Mouse (Mus musculus) hematopoietic multipotent progenitor cell, adult 10-12 weeks (in vitro differentiated cells): ENCODE results near the gene Gm21394. TPM values are rescaled to one million over a fixed set of nuclear protein-coding genes. Genes with fewer than 3 reads are reported as not detected.

Experiments
- polyA plus RNA-seq: library from polyadenylated mRNA; stranded (reverse); fragments of >175 nt; gene quantifications from 2 replicates; pipeline ENCODE4 v1.2.3, GENCODE M21; 2012; ENCODE audit warnings: low replicate concordance

The Gm21394 gene
- polyA plus RNA-seq, result not detected in 2 replicates

GRCm38 (mm10) chrY:84564807-84565206, at the start of gene Gm21394:
Gene Gm21394 (minus strand): TSS chrY:84564907.

Other genes with a start within 250 kb of the Gm21394 start
- gene Gm21409, start 181.8 kb upstream of the Gm21394 start, polyA plus RNA-seq, result not detected in 2 replicates